Mouse (Mus musculus) liver, adult (tissue): ENCODE measurements at regions not wholly inside any gene's neighbourhood (a gene's known extent, or its start where the extent isn't known, plus 50 kb on each side); places are given as distances from the start of the nearest gene placed in this dataset.

Experiments used
- GATA4 ChIP-seq: IDR thresholded peaks from 2 replicates; pipeline ENCODE4 v1.6.1; 2014; ENCODE audit warnings: mild to moderate bottlenecking, low read length; ENCODE audit not compliant: insufficient replicate concordance

DNA sequence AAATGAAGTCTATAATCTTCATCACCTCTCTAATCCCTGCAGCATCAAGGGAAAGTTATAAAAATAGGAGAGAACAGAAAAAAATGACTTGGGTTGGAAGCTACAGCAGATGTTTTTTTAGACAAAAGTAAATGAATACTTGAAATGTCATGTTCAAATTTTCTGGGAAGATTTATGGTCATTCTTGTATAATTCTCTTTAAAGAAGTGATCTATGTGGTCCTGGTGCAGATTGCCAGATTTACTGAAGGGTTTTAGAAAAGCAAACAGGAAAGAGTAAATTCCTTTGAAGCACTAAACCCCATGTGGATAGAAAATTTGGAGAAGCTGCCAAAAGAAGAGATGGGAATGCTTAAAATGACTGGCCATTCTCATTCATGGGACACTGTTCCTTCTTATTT lies 821.3 kb upstream of the Marcks start:
- TF ChIP-seq GATA4 = no peak

DNA sequence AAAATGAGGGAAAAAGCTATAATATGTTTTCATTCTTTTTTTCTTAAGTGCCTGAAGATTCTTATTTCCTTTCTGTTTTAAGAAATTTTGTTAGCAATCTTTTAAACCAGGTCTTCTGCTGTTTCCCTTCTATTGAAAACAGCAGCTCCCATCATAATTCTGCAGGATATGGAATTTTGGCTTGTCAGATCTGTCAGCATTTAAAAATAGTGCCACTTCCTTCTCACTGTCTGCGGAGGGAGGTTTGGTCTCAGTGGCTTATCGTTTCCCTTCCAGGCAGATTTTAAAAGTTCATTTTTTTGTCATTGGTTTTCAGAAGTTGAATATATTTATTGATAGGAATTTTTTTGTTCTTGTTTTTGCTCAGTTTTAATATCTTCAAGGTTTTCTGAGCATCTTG lies 776.1 kb upstream of the Marcks start:
- TF ChIP-seq GATA4 = peak; percentile 54; the same call in 1 of the 2 replicates

DNA sequence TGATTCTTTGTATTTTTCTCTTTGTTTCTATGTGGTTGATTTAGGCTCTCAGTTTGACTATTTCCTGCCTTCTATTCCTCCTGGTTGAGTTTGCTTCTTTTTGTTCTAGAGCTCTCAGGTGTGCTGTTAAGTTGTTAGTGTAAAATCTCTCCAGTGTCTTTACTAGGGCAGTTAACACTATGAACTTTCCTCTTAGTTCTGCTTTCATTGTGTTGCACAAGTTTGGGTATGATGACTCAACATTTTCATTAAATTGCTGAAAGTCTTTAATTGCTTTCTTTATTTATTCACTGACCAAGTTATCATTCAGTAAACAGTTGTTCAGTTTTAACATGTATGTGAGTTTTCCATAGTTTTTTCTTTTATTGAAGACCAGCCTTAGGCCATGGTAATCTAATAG lies 772.9 kb upstream of the Marcks start:
- no peak for TF ChIP-seq GATA4

DNA sequence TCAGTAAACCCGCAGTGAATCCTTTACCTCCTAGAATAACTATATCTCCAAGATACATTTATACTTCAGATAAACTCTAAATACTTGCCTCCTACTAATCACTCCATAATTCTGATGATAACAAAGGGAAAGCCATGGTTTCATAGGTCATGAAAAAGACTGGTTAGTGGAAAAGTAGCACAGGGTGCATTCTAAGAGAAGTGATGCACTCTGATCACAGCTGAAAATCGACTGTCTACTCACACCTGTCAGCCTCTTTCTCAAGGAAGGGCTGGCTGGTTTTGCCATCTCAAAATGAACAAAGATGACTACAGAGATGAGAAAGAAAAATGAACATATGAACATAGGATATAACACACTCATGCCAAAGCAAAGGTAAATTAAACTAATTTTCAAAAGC lies 769.6 kb upstream of the Marcks start:
- TF ChIP-seq GATA4 = no peak

DNA sequence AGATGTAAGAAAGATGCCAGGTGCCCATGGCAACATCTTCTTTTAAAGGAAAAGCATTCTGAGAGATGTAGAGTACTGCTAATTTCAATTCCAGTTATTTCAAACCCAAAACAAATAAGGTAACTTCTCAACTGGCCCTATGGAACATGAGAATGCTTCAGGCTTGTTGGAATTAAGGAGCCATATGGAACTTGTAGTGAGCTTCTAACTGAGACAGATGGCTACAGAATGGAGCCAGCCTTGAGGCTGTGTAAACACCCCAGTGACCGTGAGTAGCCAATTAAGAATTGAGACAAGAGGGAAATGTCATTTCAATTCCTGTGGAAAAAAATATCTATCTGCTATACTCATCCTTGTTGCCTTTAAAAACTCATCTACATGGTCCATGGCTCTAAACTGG lies 769.0 kb upstream of the Marcks start:
- TF ChIP-seq GATA4 = no peak

DNA sequence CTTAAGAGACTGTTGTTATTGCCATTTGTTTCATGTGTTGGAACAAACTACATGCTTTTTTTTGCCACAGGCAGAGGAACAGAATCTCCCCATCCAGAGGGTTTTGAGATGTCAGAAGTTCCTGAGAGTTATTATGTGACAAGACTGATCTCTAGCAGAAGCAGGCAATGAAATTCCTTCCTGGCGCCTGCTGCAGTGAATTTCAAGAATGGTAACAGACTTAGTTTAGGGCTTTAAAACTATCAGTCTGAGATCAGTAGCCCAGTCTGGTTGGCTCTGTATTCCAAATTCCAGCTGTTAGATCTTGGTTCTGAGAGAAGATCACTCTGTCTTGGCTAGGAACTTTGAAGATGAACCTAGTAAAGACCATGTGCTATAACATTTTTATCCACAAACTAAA lies 749.2 kb upstream of the Marcks start:
- no peak for TF ChIP-seq GATA4

DNA sequence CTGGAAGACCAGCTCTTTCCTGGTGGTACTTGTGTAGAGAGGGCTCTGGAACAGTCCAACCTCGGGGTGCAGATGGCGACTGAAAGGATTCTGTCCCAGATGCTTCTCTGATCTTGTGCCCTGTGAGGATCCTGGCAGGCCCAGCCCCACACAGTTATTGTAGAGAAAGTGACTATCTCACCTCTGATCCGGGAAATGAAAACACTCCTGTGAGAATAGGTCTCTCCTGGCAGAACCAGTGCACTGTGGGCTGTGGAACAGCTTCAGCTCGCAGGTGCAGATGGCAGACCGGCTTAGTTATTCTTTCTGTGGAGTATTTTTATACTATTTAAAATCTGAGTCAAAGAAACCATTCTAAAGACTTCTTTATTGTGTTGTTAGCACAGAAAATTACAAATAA lies 742.1 kb upstream of the Marcks start:
- TF ChIP-seq GATA4 = no peak

DNA sequence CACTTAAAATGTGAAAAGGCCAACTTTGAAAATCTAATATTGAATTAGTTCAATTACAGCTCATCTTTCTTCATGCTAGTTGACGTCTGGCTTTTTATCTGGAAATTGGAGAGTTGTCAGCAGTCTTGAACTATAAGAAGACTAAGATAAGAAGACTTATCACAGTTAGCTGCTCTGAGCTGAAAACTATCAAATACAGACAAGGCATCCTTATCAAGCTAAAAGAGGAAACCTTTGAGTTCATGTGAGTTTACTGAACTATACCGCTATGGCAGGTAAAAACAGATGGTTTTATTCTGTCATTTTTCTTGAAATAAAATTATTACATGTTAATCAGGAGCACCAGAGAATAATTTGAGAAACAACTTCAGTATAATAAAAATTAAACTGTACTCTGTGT lies 735.2 kb upstream of the Marcks start:
- no peak for TF ChIP-seq GATA4

DNA sequence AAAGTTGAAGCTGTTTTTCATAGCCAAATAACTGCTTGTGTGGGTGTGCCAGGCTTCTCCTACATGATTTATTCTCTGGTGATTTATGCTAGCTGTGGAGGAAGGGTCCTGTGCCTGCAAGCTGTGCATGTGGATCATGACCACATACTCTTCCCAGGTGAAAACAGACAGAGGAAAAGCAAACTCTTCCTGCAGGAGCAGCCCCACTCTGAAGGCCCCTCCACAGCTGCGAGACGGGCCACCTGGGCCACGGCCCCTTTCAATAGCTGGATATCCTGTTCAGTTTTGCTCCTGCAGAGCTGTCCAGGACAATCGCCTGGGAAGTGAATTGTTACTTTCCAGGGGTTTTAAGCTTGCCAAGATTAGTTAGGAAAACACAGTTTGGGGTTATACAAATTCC lies 722.3 kb upstream of the Marcks start:
- TF ChIP-seq GATA4 = no peak

DNA sequence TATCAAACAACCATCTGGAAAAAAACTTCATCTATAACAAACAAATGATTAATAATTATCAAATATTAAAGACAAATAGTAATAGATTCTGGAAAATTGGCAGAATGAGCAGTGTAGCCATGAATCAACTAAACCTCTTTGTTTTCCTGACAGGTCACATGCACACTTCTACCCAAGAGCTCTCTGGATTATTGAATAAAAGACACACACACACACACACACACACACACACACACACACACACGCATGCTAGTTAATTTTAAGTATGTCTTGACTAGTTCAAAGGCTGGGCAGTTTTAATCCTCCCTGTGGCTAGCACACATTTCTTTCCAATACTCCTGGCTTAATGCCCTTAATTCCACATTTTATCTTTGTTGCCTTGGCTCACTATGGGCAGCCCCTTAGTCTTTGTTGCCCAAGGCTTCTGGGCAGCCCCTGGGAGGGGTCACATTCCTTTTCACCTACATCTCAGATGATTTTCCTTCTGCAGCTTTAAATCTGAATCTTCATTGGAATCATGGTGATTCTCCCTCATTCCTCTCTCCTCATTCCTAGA lies 710.6 kb upstream of the Marcks start:
- no peak for TF ChIP-seq GATA4

DNA sequence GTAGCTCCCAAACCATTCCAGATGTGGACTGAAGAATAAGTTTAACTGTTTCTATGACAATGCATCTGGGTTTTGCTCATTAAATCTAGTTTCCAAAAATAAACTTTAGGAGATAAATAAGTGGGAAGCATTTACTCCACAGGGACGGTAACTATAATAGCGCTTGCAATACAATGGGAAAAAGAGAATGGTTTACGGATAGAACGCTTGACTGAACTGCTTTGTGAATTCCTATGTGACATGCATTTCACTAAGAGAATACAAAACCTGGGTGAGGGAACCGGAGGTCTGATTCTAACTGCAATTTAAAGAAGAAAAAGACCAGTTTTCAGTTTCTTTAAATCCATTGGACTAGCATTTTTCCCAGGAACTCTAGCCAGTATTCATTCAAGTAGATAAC lies 704.1 kb upstream of the Marcks start:
- TF ChIP-seq GATA4 = no peak

DNA sequence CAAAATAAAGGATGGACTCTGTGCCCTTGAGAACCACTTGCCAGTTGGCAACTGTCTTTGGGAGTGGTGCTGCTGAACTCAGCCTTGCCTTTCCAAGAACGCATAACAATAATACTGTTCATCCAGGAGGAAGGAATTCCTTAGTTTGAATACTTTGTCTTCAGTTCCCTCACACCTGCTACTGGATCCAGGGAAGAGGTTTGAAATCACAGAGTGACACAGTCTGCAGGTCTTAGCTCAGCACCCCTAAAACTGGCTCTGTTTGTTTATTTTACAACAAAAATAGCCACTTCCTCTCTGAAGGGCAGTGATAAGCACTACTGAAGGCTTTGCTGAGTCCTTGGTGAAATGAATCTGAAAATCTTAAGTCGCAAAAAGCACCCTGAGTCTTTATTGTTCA lies 703.1 kb upstream of the Marcks start:
- peak; percentile 82 for TF ChIP-seq GATA4

DNA sequence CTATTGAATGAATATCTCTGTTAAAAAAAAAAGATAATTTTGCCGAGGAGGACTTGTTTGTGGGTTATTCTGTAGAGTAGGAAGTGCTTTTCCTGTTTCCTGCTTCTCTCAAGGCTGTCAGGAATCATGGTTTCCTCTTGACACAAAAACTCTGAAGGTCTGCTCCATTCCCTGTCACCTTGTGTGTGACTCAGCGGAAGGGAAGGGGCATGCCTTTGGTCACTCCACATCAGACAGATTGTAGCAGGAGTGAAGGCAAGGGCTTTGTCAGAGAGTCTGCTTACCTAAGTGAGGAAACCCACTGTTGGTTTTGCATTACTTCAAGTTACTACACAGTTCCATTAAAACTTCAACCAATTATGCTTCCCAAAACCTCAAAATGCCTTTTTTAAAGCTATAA lies 699.0 kb upstream of the Marcks start:
- no peak; the same call in 1 of the 2 replicates for TF ChIP-seq GATA4

DNA sequence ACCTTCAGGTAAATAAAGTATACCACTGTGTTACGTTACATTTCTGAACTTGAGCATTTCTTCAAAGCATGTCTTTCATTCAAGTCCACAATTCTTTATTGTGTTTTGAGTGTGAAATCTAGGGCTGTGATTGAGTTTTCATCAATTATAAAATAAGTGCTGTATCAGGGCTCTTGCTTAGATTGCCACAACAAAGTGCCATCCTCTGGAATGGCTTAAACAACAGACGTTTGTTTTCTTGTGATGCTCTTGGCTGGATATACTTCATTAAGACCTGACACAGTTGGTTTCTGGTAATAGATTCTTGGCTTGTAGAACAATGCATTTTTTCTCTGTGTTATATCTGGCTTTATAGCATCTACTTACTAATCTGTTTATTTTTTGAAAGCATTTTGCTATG lies 674.3 kb upstream of the Marcks start:
- no peak for TF ChIP-seq GATA4

DNA sequence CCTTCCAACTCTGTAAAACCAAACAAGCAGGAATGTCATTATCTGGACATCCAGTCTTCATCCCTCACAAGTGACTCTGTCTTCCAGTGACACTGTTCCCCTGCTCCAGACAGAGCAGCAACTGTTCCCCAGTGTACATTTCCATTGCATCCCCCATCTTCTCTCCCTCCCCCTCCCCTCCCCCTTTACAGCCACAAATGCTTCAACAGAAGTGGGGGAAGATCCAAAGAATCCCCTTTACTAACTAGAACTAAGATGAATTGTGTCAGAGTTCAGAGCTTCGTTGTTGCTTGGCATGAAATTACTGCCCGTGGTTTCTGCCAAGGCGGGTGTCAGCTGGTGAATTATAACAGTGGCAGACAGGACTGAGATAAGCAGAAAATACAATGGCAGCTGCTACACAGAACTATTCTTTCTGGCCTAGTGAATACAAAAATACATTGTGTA lies 673.7 kb upstream of the Marcks start:
- TF ChIP-seq GATA4 = no peak

DNA sequence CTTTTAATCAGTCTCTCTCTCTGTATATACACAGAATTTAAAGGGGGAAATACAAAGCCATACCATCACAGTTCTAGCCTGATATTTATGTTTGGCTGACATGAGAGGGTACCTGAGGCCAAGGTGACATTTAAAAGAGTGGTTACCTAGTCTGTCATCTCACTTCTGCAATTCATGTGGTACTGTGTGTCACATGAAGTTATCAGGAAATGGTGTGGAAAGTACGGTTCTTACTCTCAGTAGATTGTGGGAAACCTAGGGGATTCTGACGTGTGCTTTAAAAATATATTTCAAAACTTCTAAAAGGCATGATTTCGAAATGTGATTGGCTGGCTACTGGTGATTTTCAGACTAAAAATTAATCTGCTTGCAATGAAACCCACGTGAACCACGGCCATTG lies 673.1 kb upstream of the Marcks start:
- no peak for TF ChIP-seq GATA4

DNA sequence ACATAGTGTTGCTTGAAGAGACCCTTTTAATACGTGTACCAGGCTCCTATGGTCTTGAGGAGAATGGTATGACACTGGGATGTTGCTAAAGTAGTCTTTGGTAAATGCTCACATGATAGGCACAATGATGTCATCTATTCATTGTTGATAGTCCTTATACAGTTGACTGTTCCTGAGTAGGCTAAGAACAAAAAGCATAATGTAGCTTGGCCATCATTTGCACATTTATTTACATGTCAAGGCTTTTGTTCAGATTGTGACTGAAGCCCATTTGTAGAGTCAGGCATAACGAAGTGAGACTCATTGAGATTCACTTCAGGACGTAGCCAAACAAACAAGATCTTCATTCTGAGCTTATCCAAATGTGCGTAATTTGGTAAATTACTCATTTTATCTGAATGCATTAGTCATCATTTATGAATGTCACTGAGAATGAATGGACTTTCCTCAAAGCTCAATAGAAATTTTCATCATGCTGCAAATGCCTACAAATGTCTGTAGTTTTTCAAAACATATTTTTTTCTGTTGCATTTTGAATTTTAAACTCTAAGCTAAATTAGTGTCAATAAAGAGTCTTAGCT lies 664.6 kb upstream of the Marcks start:
- TF ChIP-seq GATA4 = no peak
